Mouse (Mus musculus) CH12.LX (cell line): Measurements from ENCODE around the gene Olfr178. TPM values are rescaled to one million over a fixed set of nuclear protein-coding genes. Genes with fewer than 3 reads are reported as not detected.

Experiments used
- DNase-seq: peaks from one replicate; pipeline ENCODE4 v3.0.0-alpha.2; 2013; ENCODE audit errors: extremely low read depth
- H3K27ac ChIP-seq: 2 replicates; pipeline ENCODE4 v1.5.1; 2012; ENCODE audit warnings: low read depth, mild to moderate bottlenecking, control low read depth, moderate library complexity; ENCODE audit not compliant: insufficient read depth
- H3K27me3 ChIP-seq: replicated peaks from 2 replicates; pipeline ENCODE3; 2012; ENCODE audit warnings: inconsistent platforms
- H3K36me3 ChIP-seq, 2 experiments: replicated peaks in 1 of 2; 2 replicates each; pipeline versions ENCODE3 to v1.6.1; 2012; ENCODE audit warnings: inconsistent platforms in 1 of 2, low read length in 1 of 2, mild to moderate bottlenecking in 1 of 2, mixed read lengths in 1 of 2, moderate library complexity in 1 of 2; ENCODE audit not compliant: control insufficient read depth in 1 of 2, insufficient read depth in 1 of 2
- H3K4me1 ChIP-seq, 2 experiments: 2 replicates each; pipeline ENCODE4 v1.6.1; 2012; ENCODE audit warnings: inconsistent platforms in 1 of 2, moderate library complexity in 1 of 2; ENCODE audit not compliant: insufficient read depth in 2 of 2, control insufficient read depth in 1 of 2
- H3K4me2 ChIP-seq: 2 replicates; pipeline ENCODE4 v1.6.1; 2012; ENCODE audit warnings: low read depth, mild to moderate bottlenecking, control low read depth; ENCODE audit not compliant: poor library complexity, insufficient read depth, severe bottlenecking
- H3K4me3 ChIP-seq, 3 experiments: fragments of 150-350 bp in 1 of 3; sonication (generic) in 1 of 3; replicated peaks in 1 of 3; 2 replicates each; pipeline versions ENCODE3 to v1.5.1; 2011 to 2012; ENCODE audit warnings: low read depth in 2 of 3, low read length in 2 of 3, mild to moderate bottlenecking in 2 of 3, moderate library complexity in 2 of 3, control low read depth in 1 of 3, improper control_type of control experiment in 1 of 3, inconsistent platforms in 1 of 3, mixed read lengths in 1 of 3; ENCODE audit not compliant: poor library complexity in 1 of 3
- H3K79me2 ChIP-seq: replicated peaks from 2 replicates; pipeline ENCODE4 v1.6.1; 2012; ENCODE audit warnings: mild to moderate bottlenecking, moderate library complexity; ENCODE audit not compliant: control insufficient read depth, poor library complexity, insufficient read depth, severe bottlenecking; ENCODE audit errors: extremely low read depth
- H3K9ac ChIP-seq: 2 replicates; pipeline ENCODE4 v1.6.1; 2012; ENCODE audit warnings: low read depth, mild to moderate bottlenecking, control low read depth, moderate library complexity; ENCODE audit not compliant: insufficient read depth
- H3K9me3 ChIP-seq: replicated peaks from 2 replicates; pipeline ENCODE3; 2012; ENCODE audit warnings: low read length, inconsistent platforms, mixed read lengths
- E2F4 ChIP-seq: IDR thresholded peaks from 2 replicates; pipeline ENCODE4 v1.6.1; 2011; ENCODE audit warnings: low read depth, low read length, improper control_type of control experiment; ENCODE audit not compliant: insufficient replicate concordance
- ELF1 ChIP-seq: IDR thresholded peaks from 2 replicates; pipeline ENCODE4 v1.6.1; 2014; ENCODE audit warnings: low read depth, mild to moderate bottlenecking, inconsistent platforms, low read length, improper control_type of control experiment
- EP300 ChIP-seq: IDR thresholded peaks from 2 replicates; pipeline ENCODE4 v1.6.1; 2011; ENCODE audit warnings: low read length, improper control_type of control experiment
- HCFC1 ChIP-seq: IDR thresholded peaks from 2 replicates; pipeline ENCODE4 v1.6.1; 2012; ENCODE audit warnings: low read depth, mild to moderate bottlenecking, inconsistent platforms, low read length, improper control_type of control experiment
- JUND ChIP-seq: conservative IDR thresholded peaks from 2 replicates; pipeline ENCODE4 v1.6.1; 2011; ENCODE audit warnings: low read depth, low read length, improper control_type of control experiment
- KAT2A ChIP-seq: IDR thresholded peaks from 2 replicates; pipeline ENCODE4 v1.6.1; 2012; ENCODE audit warnings: low read length, improper control_type of control experiment, inconsistent platforms; ENCODE audit not compliant: insufficient replicate concordance
- MAFK ChIP-seq: IDR thresholded peaks from 2 replicates; pipeline ENCODE4 v1.6.1; 2011; ENCODE audit warnings: low read length, improper control_type of control experiment; ENCODE audit not compliant: insufficient replicate concordance
- MAX ChIP-seq: IDR thresholded peaks from 2 replicates; pipeline ENCODE4 v1.6.1; 2011; ENCODE audit warnings: low read length, improper control_type of control experiment
- MYC ChIP-seq: IDR thresholded peaks from 2 replicates; pipeline ENCODE4 v1.6.1; 2011; ENCODE audit warnings: low read depth, mild to moderate bottlenecking, improper control_type of control experiment, low read length
- PAX5 ChIP-seq: IDR thresholded peaks from 2 replicates; pipeline ENCODE4 v1.6.1; 2012; ENCODE audit warnings: low read length, inconsistent platforms, mixed read lengths
- POLR2A ChIP-seq: IDR thresholded peaks from 2 replicates; pipeline ENCODE4 v1.6.1; 2011; ENCODE audit warnings: low read depth, mild to moderate bottlenecking, improper control_type of control experiment, low read length
- SMC3 ChIP-seq: IDR thresholded peaks from 2 replicates; pipeline ENCODE4 v1.6.1; 2011; ENCODE audit warnings: low read depth, low read length, improper control_type of control experiment
- UBTF ChIP-seq: IDR thresholded peaks from 2 replicates; pipeline ENCODE4 v1.6.1; 2012; ENCODE audit warnings: low read depth, mild to moderate bottlenecking, inconsistent platforms, low read length, improper control_type of control experiment, moderate library complexity
- USF1 ChIP-seq: IDR thresholded peaks from 2 replicates; pipeline ENCODE4 v1.6.1; 2014; ENCODE audit warnings: low read depth, mild to moderate bottlenecking, inconsistent platforms, low read length, improper control_type of control experiment
- USF2 ChIP-seq: conservative IDR thresholded peaks from 2 replicates; pipeline ENCODE4 v1.6.1; 2011; ENCODE audit warnings: low read depth, low read length, improper control_type of control experiment
- ZNF384 ChIP-seq: IDR thresholded peaks from 2 replicates; pipeline ENCODE4 v1.6.1; 2012; ENCODE audit warnings: low read depth, low read length, improper control_type of control experiment, inconsistent platforms
- dilution Hi-C: fragments of 300-500 bp; cut with MboI; formaldehyde crosslinking; loops from 2 replicates; pipeline ENCODE4 v1.14.3; 2020; ENCODE audit warnings: low sequenced_read_pairs; ENCODE audit not compliant: extremely low pct_unique_long_range_greater_than_20kb, extremely low pct_ligation_motif_present
- in situ Hi-C: fragments of 300-500 bp; cut with MboI; formaldehyde crosslinking; loops from 3 replicates; pipeline ENCODE4 v1.14.3; 2019; ENCODE audit warnings: low sequenced_read_pairs, low pct_ligation_motif_present, low pct_unique_long_range_greater_than_20kb, mixed read lengths
- polyA plus RNA-seq: library from polyadenylated mRNA; unstranded; fragments of >175 nt; gene quantifications from 2 replicates; pipeline ENCODE4 v1.2.1, GENCODE M21; 2012; ENCODE audit warnings: low read depth; ENCODE audit not compliant: insufficient read length
- total RNA-seq, 2 experiments: library from RNA; depleted of rRNA; stranded (reverse); fragments of 300-350 nt in 1 of 2; fragments of >200 nt in 1 of 2; gene quantifications; 2 replicates each; pipeline ENCODE4 v1.2.3; 2012 to 2014

The Olfr178 gene
- total and polyA plus RNA-seq, 3 experiments: not detected

DNA sequence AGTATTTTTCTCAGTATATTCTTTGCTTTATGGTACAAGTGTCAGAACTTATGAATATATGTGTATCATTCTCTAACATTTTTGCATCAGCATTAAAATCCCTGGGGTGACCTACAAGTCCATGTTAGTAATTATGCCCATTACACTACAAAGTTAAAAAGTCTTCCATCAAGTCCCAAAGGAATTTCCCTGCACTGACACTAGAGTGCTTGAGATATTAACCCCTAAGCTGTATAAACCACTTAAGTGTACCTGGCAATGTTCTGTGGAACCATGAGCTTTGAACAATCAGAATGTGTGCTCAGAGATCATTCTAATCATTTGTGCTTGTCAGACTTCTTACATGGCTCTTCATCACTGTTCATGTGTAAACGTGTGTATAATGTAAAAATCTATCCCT is 17.2 kb downstream of the Olfr178 start, which contains the start of gene Olfr177:
Gene Olfr177 (minus strand): TSS at position 101 of the 400 bp plus-strand sequence.
- Histone ChIP-seq H3K79me2 (no peaks in the 10 kb centered on the region), H3K27me3 (no peaks in the 10 kb centered on the region), H3K4me2 (no peak within 1 kb of the TSS), H3K4me1 (no peaks in the 10 kb centered on the region), H3K4me3 (no peak within 1 kb of the TSS), H3K9me3 (no peaks in the 10 kb centered on the region), H3K27ac (no peak within 1 kb of the TSS), H3K9ac (no peak within 1 kb of the TSS), H3K36me3 (no peaks in the 10 kb centered on the region)
- in situ Hi-C loops (no loop called here), dilution Hi-C loops (no loop called here)
- no peak for DNase-seq
- TF ChIP-seq ZNF384: no peak
- TF ChIP-seq MAFK: no peak

DNA sequence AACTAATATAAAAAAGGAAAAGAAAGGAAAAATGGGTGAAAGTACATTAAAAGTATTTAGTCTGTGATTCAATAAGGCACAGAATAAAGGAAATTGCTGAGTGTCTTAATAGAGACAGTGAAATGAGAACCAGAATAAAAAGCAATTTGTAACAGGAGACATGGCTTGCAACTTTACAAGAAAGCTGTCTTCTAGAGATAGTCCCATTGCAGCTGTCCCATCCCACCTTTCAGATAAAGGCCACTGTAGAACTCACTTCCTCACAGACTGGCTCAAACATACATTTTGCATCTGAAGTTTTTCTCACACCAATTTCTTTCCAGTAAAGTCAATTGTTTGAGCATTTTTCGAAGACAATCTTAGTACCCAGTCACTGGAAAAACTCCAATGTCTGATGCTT is 30.4 kb downstream of the Olfr178 start:
- Histone ChIP-seq H3K27me3 (no peaks in the 10 kb centered on the region), H3K4me1 (no peaks in the 10 kb centered on the region), H3K4me2 (no peak overlapping the region), H3K9ac (no peak overlapping the region), H3K4me3 (no peak overlapping the region), H3K27ac (no peak overlapping the region), H3K9me3 (no peaks in the 10 kb centered on the region), H3K36me3 (no peaks in the 10 kb centered on the region), H3K79me2 (no peaks in the 10 kb centered on the region)
- no peak for TF ChIP-seq KAT2A
- no peak for TF ChIP-seq MYC
- no peak for TF ChIP-seq POLR2A
- TF ChIP-seq EP300: no peak
- TF ChIP-seq PAX5: no peak
- TF ChIP-seq ELF1: no peak
- TF ChIP-seq E2F4: no peak
- no peak for TF ChIP-seq MAX
- TF ChIP-seq HCFC1: no peak
- no peak for TF ChIP-seq USF1
- no peak for TF ChIP-seq SMC3
- TF ChIP-seq USF2: no peak
- no peak for TF ChIP-seq JUND
- TF ChIP-seq UBTF: no peak
- TF ChIP-seq ZNF384: no peak
- no peak for DNase-seq
- dilution Hi-C loops: no loop called here
- in situ Hi-C loops: no loop called here
